Mouse (Mus musculus) forebrain, embryonic 13.5 days (tissue): ENCODE measurements around the gene Adcy5. TPM values are rescaled to one million over a fixed set of nuclear protein-coding genes. Genes with fewer than 3 reads are reported as not detected.

ENCODE experiments used
- ATAC-seq: fragments of 200-750 bp; cut with Nextera tagmentation; 2 replicates; pipeline ENCODE4 v1.8.0; 2017
- H3K27ac ChIP-seq: fragments of 300-500 bp; sonication (generic); 2 replicates; pipeline ENCODE4 v1.5.1; 2015; ENCODE audit warnings: inconsistent platforms, mild to moderate bottlenecking, moderate library complexity
- H3K27me3 ChIP-seq: fragments of 300-500 bp; sonication (generic); 2 replicates; pipeline ENCODE4 v1.6.1; 2015; ENCODE audit warnings: mild to moderate bottlenecking, inconsistent platforms
- H3K36me3 ChIP-seq: fragments of 300-500 bp; sonication (generic); 2 replicates; pipeline ENCODE4 v1.6.1; 2015; ENCODE audit warnings: mild to moderate bottlenecking, inconsistent platforms; ENCODE audit not compliant: poor library complexity, severe bottlenecking
- H3K4me1 ChIP-seq: fragments of 300-500 bp; sonication (generic); 2 replicates; pipeline ENCODE4 v1.6.1; 2015; ENCODE audit warnings: inconsistent platforms
- H3K4me2 ChIP-seq: fragments of 300-500 bp; sonication (generic); 2 replicates; pipeline ENCODE4 v1.6.1; 2015; ENCODE audit warnings: inconsistent platforms, mild to moderate bottlenecking, moderate library complexity
- H3K4me3 ChIP-seq: fragments of 300-500 bp; sonication (generic); 2 replicates; pipeline ENCODE4 v1.5.1; 2015; ENCODE audit warnings: mild to moderate bottlenecking, inconsistent platforms
- H3K9ac ChIP-seq: fragments of 300-500 bp; sonication (generic); 2 replicates; pipeline ENCODE4 v1.6.1; 2015; ENCODE audit warnings: mild to moderate bottlenecking, inconsistent platforms
- H3K9me3 ChIP-seq: fragments of 300-500 bp; sonication (generic); replicated peaks from 2 replicates; pipeline ENCODE4 v1.6.1; 2016; ENCODE audit warnings: inconsistent platforms
- WGBS: fragments of 180-500 bp; shearing (Covaris S2); methylation state at CpG from one replicate; pipeline ENCODE4 v1.1.7; 2015; 5-methylcytosine and 5-hydroxymethylcytosine counted together
- polyA plus RNA-seq: library from polyadenylated mRNA; unstranded; fragments of >200 nt; fragmentation: Nextera tagmentation; extraction: Ambion mirVana; gene quantifications from 2 replicates; pipeline ENCODE4 v1.2.1, GENCODE M21; 2015

Adcy5 gene
- polyA plus RNA-seq, 1 experiment from 2014 or later = 2.6 TPM

GRCm38 (mm10) chr16:35139416-35139815 lies 15.3 kb upstream of the Adcy5 start:
- peak overlapping the region; percentile 71 for H3K27ac ChIP-seq
- H3K27me3 ChIP-seq = no peaks in the 10 kb centered on the region
- no peak overlapping the region for H3K4me3 ChIP-seq
- 0 out of 2 replicates have a peak, but pooled peaks have one; percentile 65 for ATAC-seq
- H3K36me3 ChIP-seq = no peaks in the 10 kb centered on the region
- H3K9ac ChIP-seq = no peak overlapping the region
- H3K9me3 ChIP-seq = no peaks in the 10 kb centered on the region
- H3K4me2 ChIP-seq = peak overlapping the region; percentile 38
- 23% methylated on average over 6 of the region's 6 CpGs for WGBS
- H3K4me1 ChIP-seq = peaks cover 18% of the 10 kb centered on the region

GRCm38 (mm10) chr16:35139873-35140619 lies 14.6 kb upstream of the Adcy5 start:
- 9% methylated on average over 11 of the region's 11 CpGs for WGBS
- Histone ChIP-seq H3K9me3 (no peaks in the 10 kb centered on the region), H3K4me3 (no peak overlapping the region), H3K4me2 (peak overlapping the region; percentile 38), H3K9ac (peak overlapping the region; percentile 27; the same call in 1 of the 2 replicates), H3K27me3 (no peaks in the 10 kb centered on the region), H3K4me1 (peaks cover 18% of the 10 kb centered on the region), H3K36me3 (no peaks in the 10 kb centered on the region), H3K27ac (peak overlapping the region; percentile 71)
- ATAC-seq = peak; percentile 83

GRCm38 (mm10) chr16:35140620-35140975 lies 14.1 kb upstream of the Adcy5 start:
- no peak overlapping the region for H3K4me3 ChIP-seq
- 0 out of 2 replicates have a peak, but pooled peaks cover 2% of the 10 kb centered on the region for H3K36me3 ChIP-seq
- H3K27ac ChIP-seq = peak overlapping the region; percentile 71; the same call in 1 of the 2 replicates
- peak; percentile 50; the same call in 1 of the 2 replicates for ATAC-seq
- no peaks in the 10 kb centered on the region for H3K27me3 ChIP-seq
- H3K4me2 ChIP-seq = peak overlapping the region; percentile 38
- no peak overlapping the region for H3K9ac ChIP-seq
- no peaks in the 10 kb centered on the region for H3K9me3 ChIP-seq
- 25% methylated on average over 9 of the region's 9 CpGs for WGBS
- peaks cover 18% of the 10 kb centered on the region for H3K4me1 ChIP-seq

GRCm38 (mm10) chr16:35141839-35142238 lies 12.8 kb upstream of the Adcy5 start:
- H3K27me3 ChIP-seq = no peaks in the 10 kb centered on the region
- H3K9me3 ChIP-seq = no peaks in the 10 kb centered on the region
- H3K4me2 ChIP-seq = no peak overlapping the region
- H3K27ac ChIP-seq = peak overlapping the region; percentile 10; the same call in 1 of the 2 replicates
- no peak overlapping the region for H3K9ac ChIP-seq
- no peak for ATAC-seq
- H3K4me3 ChIP-seq = no peak overlapping the region
- 69% methylated on average over 8 of the region's 8 CpGs for WGBS
- H3K4me1 ChIP-seq = peaks cover 18% of the 10 kb centered on the region
- 0 out of 2 replicates have a peak, but pooled peaks cover 2% of the 10 kb centered on the region for H3K36me3 ChIP-seq

GRCm38 (mm10) chr16:35146153-35146552 lies 8.5 kb upstream of the Adcy5 start:
- H3K9ac ChIP-seq = no peak overlapping the region
- H3K4me3 ChIP-seq = no peak overlapping the region
- H3K4me2 ChIP-seq = no peak overlapping the region
- 11% methylated on average over 4 of the region's 4 CpGs for WGBS
- no peaks in the 10 kb centered on the region for H3K4me1 ChIP-seq
- ATAC-seq = no peak
- H3K36me3 ChIP-seq = 0 out of 2 replicates have a peak, but pooled peaks cover 2% of the 10 kb centered on the region
- peaks cover 5% of the 10 kb centered on the region; the same call in 1 of the 2 replicates for H3K27me3 ChIP-seq
- no peaks in the 10 kb centered on the region for H3K9me3 ChIP-seq
- no peak overlapping the region for H3K27ac ChIP-seq

GRCm38 (mm10) chr16:35153146-35153755 lies 1.4 kb upstream of the Adcy5 start:
- Histone ChIP-seq H3K27me3 (peaks cover 59% of the 10 kb centered on the region), H3K4me2 (no peak overlapping the region), H3K4me3 (no peak overlapping the region), H3K9ac (no peak overlapping the region), H3K9me3 (no peaks in the 10 kb centered on the region), H3K4me1 (peaks cover 42% of the 10 kb centered on the region), H3K27ac (no peak overlapping the region), H3K36me3 (no peaks in the 10 kb centered on the region)
- WGBS = 5% methylated on average over 12 of the region's 12 CpGs
- ATAC-seq = no peak

- Histone ChIP-seq H3K9me3 (no peaks in the 10 kb centered on the region), H3K36me3 (no peaks in the 10 kb centered on the region), H3K4me3 (peak overlapping the region; percentile 71), H3K4me1 (peaks cover 51% of the 10 kb centered on the region), H3K27me3 (peaks cover 61% of the 10 kb centered on the region), H3K4me2 (peak overlapping the region; percentile 94), H3K27ac (peak overlapping the region; percentile 71; the same call in 1 of the 2 replicates), H3K9ac (peak overlapping the region; percentile 83)
- under 1% methylated on average over 29 of the region's 29 CpGs for WGBS
- peak; percentile 76 for ATAC-seq
These were observed 434 bp upstream of the Adcy5 start for GRCm38 (mm10) chr16:35154245-35154640.

- peak overlapping the region; percentile 94 for H3K4me2 ChIP-seq
- H3K4me1 ChIP-seq = peaks cover 65% of the 10 kb centered on the region
- no peaks in the 10 kb centered on the region for H3K9me3 ChIP-seq
- peak; percentile 25 for ATAC-seq
- H3K36me3 ChIP-seq = no peaks in the 10 kb centered on the region
- H3K4me3 ChIP-seq = peak overlapping the region; percentile 71
- H3K27ac ChIP-seq = peak overlapping the region; percentile 71
- H3K9ac ChIP-seq = peak overlapping the region; percentile 83
- peaks cover 58% of the 10 kb centered on the region for H3K27me3 ChIP-seq
- WGBS = under 1% methylated on average over 78 of the region's 87 CpGs
These were observed 971 bp downstream of the Adcy5 start for GRCm38 (mm10) chr16:35155391-35156305.

GRCm38 (mm10) chr16:35156306-35156695 lies 1.6 kb downstream of the Adcy5 start:
- no peaks in the 10 kb centered on the region for H3K36me3 ChIP-seq
- no peak overlapping the region for H3K27ac ChIP-seq
- WGBS = 3% methylated on average over 48 of the region's 48 CpGs
- H3K4me2 ChIP-seq = peak overlapping the region; percentile 94
- H3K9ac ChIP-seq = peak overlapping the region; percentile 83
- no peaks in the 10 kb centered on the region for H3K9me3 ChIP-seq
- H3K27me3 ChIP-seq = peaks cover 54% of the 10 kb centered on the region
- H3K4me3 ChIP-seq = peak overlapping the region; percentile 71
- no peak for ATAC-seq
- H3K4me1 ChIP-seq = peaks cover 71% of the 10 kb centered on the region

- ATAC-seq = no peak
- Histone ChIP-seq H3K36me3 (no peaks in the 10 kb centered on the region), H3K27ac (no peak overlapping the region), H3K4me3 (peak overlapping the region; percentile 71), H3K4me1 (peaks cover 72% of the 10 kb centered on the region), H3K9me3 (no peaks in the 10 kb centered on the region), H3K9ac (0 out of 2 replicates have a peak overlapping the region, but pooled peaks have one; percentile 83), H3K27me3 (peaks cover 49% of the 10 kb centered on the region), H3K4me2 (peak overlapping the region; percentile 94)
- WGBS = 79% methylated on average over 21 of the region's 21 CpGs
These were observed 2.2 kb downstream of the Adcy5 start for GRCm38 (mm10) chr16:35156832-35157231.

GRCm38 (mm10) chr16:35159532-35159931 lies 4.9 kb downstream of the Adcy5 start:
- Histone ChIP-seq H3K4me3 (no peak overlapping the region), H3K4me2 (peak overlapping the region; percentile 24), H3K9me3 (no peaks in the 10 kb centered on the region), H3K27me3 (peaks cover 29% of the 10 kb centered on the region), H3K4me1 (peaks cover 63% of the 10 kb centered on the region), H3K36me3 (no peaks in the 10 kb centered on the region), H3K9ac (no peak overlapping the region), H3K27ac (peak overlapping the region; percentile 4; the same call in 1 of the 2 replicates)
- ATAC-seq = no peak
- 64% methylated on average over 8 of the region's 8 CpGs for WGBS
